Mouse (Mus musculus) limb, embryonic 15.5 days (tissue): ENCODE data around the gene Olfr893. TPM values are rescaled to one million over a fixed set of nuclear protein-coding genes. Genes with fewer than 3 reads are reported as not detected.
"Not testable (repeated sequence)": the region's sequence is repeated elsewhere in the genome, so short reads cannot be mapped to it uniquely, and the experiment has no call there.

Experiments
- ATAC-seq: fragments of 200-750 bp; cut with Nextera tagmentation; 2 replicates; pipeline ENCODE4 v1.8.0; 2017; ENCODE audit warnings: low read depth, moderate TSS enrichment; ENCODE audit not compliant: insufficient number of reproducible peaks, low FRiP score, low TSS enrichment
- H3K27ac ChIP-seq: fragments of 300-500 bp; sonication (generic); 2 replicates; pipeline ENCODE4 v1.5.1; 2015; ENCODE audit warnings: moderate library complexity, mild to moderate bottlenecking, inconsistent platforms
- H3K27me3 ChIP-seq: fragments of 300-500 bp; sonication (generic); 2 replicates; pipeline ENCODE4 v1.6.1; 2015; ENCODE audit warnings: inconsistent platforms
- H3K36me3 ChIP-seq: fragments of 300-500 bp; sonication (generic); 2 replicates; pipeline ENCODE4 v1.6.1; 2015; ENCODE audit warnings: inconsistent platforms
- H3K4me1 ChIP-seq: fragments of 300-500 bp; sonication (generic); 2 replicates; pipeline ENCODE4 v1.6.1; 2015; ENCODE audit warnings: inconsistent platforms
- H3K4me2 ChIP-seq: fragments of 300-500 bp; sonication (generic); 2 replicates; pipeline ENCODE4 v1.6.1; 2015; ENCODE audit warnings: mild to moderate bottlenecking, inconsistent platforms
- H3K4me3 ChIP-seq: fragments of 300-500 bp; sonication (generic); 2 replicates; pipeline ENCODE4 v1.5.1; 2015; ENCODE audit warnings: mild to moderate bottlenecking, inconsistent platforms
- H3K9ac ChIP-seq: fragments of 300-500 bp; sonication (generic); 2 replicates; pipeline ENCODE4 v1.6.1; 2015; ENCODE audit warnings: inconsistent platforms
- H3K9me3 ChIP-seq: fragments of 300-500 bp; sonication (generic); 2 replicates; pipeline ENCODE4 v1.6.1; 2016; ENCODE audit warnings: inconsistent platforms
- WGBS: fragments of 180-500 bp; shearing (Covaris S2); methylation state at CpG from one replicate; pipeline ENCODE4 v1.1.7; 2015; 5-methylcytosine and 5-hydroxymethylcytosine counted together
- polyA plus RNA-seq: library from polyadenylated mRNA; unstranded; fragments of >200 nt; fragmentation: Nextera tagmentation; extraction: Ambion mirVana; gene quantifications from 2 replicates; pipeline ENCODE4 v1.2.1, GENCODE M21; 2015

Olfr893 gene
- 0.07 TPM in 1 of 2 replicates, not detected in the other for polyA plus RNA-seq

- Histone ChIP-seq H3K36me3 (no peaks in the 10 kb centered on the region), H3K9ac (no peak within 1 kb of the TSS), H3K4me1 (no peaks in the 10 kb centered on the region), H3K9me3 (no peaks in the 10 kb centered on the region), H3K27me3 (no peaks in the 10 kb centered on the region), H3K4me3 (no peak within 1 kb of the TSS), H3K27ac (no peak within 1 kb of the TSS), H3K4me2 (no peak within 1 kb of the TSS)
- ATAC-seq = no peak
- 78% methylated on average over 3 of the region's 3 CpGs for WGBS
These were observed at the start of gene Olfr893 for GRCm38 (mm10) chr9:38208065-38208464. Olfr893 (plus strand) TSS chr9:38208365.

GRCm38 (mm10) chr9:38168341-38168740 is 39.8 kb upstream of the Olfr893 start:
- WGBS = 54% methylated on average over 2 of the region's 2 CpGs
- H3K4me2 ChIP-seq, H3K27me3 ChIP-seq, H3K27ac ChIP-seq, H3K4me3 ChIP-seq, H3K36me3 ChIP-seq, ATAC-seq, H3K9ac ChIP-seq, H3K4me1 ChIP-seq, H3K9me3 ChIP-seq: not testable (repeated sequence)

GRCm38 (mm10) chr9:38180721-38181120 is 27.4 kb upstream of the Olfr893 start, which contains the start of gene Olfr891:
Olfr891 (minus strand) TSS chr9:38180821.
- no peak within 1 kb of the TSS for H3K27ac ChIP-seq
- H3K4me2 ChIP-seq = no peak within 1 kb of the TSS
- WGBS = 80% methylated on average over 1 of the region's 1 CpGs
- H3K4me1 ChIP-seq = no peaks in the 10 kb centered on the region
- no peaks in the 10 kb centered on the region for H3K27me3 ChIP-seq
- peaks cover 5% of the 10 kb centered on the region; the same call in 1 of the 2 replicates for H3K9me3 ChIP-seq
- ATAC-seq = no peak
- H3K9ac ChIP-seq = no peak within 1 kb of the TSS
- no peak within 1 kb of the TSS for H3K4me3 ChIP-seq
- no peaks in the 10 kb centered on the region for H3K36me3 ChIP-seq

- Histone ChIP-seq H3K9me3 (no peaks in the 10 kb centered on the region), H3K4me2 (no peak within 1 kb of the TSS), H3K36me3 (no peaks in the 10 kb centered on the region), H3K27ac (no peak within 1 kb of the TSS), H3K4me3 (no peak within 1 kb of the TSS), H3K9ac (no peak within 1 kb of the TSS), H3K4me1 (no peaks in the 10 kb centered on the region), H3K27me3 (no peaks in the 10 kb centered on the region)
- no peak for ATAC-seq
These were observed 9.6 kb downstream of the Olfr893 start, which contains the start of gene Olfr894 for GRCm38 (mm10) chr9:38217755-38218154. Olfr894 (plus strand) TSS chr9:38218055.

GRCm38 (mm10) chr9:38252474-38252873 is 44.3 kb downstream of the Olfr893 start, which contains the start of gene Olfr143:
Olfr143 (plus strand) TSS chr9:38252774.
- no peak within 1 kb of the TSS for H3K9ac ChIP-seq
- H3K27ac ChIP-seq = no peak within 1 kb of the TSS
- no peaks in the 10 kb centered on the region for H3K4me1 ChIP-seq
- H3K4me3 ChIP-seq = no peak within 1 kb of the TSS
- H3K36me3 ChIP-seq = no peaks in the 10 kb centered on the region
- ATAC-seq = no peak
- no peak within 1 kb of the TSS for H3K4me2 ChIP-seq
- H3K27me3 ChIP-seq = no peaks in the 10 kb centered on the region
- H3K9me3 ChIP-seq = no peaks in the 10 kb centered on the region

Other genes with a start within 250 kb of the Olfr893 start
- gene Olfr881, start 216.5 kb upstream of the Olfr893 start, polyA plus RNA-seq = not detected in 2 replicates
- gene Olfr883, start 182.6 kb upstream of the Olfr893 start, polyA plus RNA-seq = not detected in 2 replicates
- gene Olfr884, start 161.8 kb upstream of the Olfr893 start, polyA plus RNA-seq = not detected in 2 replicates
- gene Olfr885, start 147.0 kb upstream of the Olfr893 start, polyA plus RNA-seq = not detected in 2 replicates
- not detected in 2 replicates for gene Olfr887, start 124.3 kb upstream of the Olfr893 start, polyA plus RNA-seq
- gene Olfr888, start 100.2 kb upstream of the Olfr893 start, polyA plus RNA-seq = not detected in 2 replicates
- 0.06 and 0.08 TPM in 2 replicates for gene Olfr889, start 93.2 kb upstream of the Olfr893 start, polyA plus RNA-seq
- not detected in 2 replicates for gene Olfr890, start 65.8 kb upstream of the Olfr893 start, polyA plus RNA-seq
- gene Olfr891, start 27.5 kb upstream of the Olfr893 start, polyA plus RNA-seq = not detected in 2 replicates
- not detected in 2 replicates for gene Olfr894, start 9.7 kb downstream of the Olfr893 start, polyA plus RNA-seq
- not detected in 2 replicates for gene Olfr143, start 44.4 kb downstream of the Olfr893 start, polyA plus RNA-seq
- not detected in 2 replicates for gene Olfr895, start 59.5 kb downstream of the Olfr893 start, polyA plus RNA-seq
- not detected in 2 replicates for gene Olfr896-ps1, start 82.7 kb downstream of the Olfr893 start, polyA plus RNA-seq
- not detected in 2 replicates for gene Olfr25, start 120.7 kb downstream of the Olfr893 start, polyA plus RNA-seq
- not detected in 2 replicates for gene Olfr898, start 140.0 kb downstream of the Olfr893 start, polyA plus RNA-seq
- not detected in 2 replicates for gene Olfr250, start 158.5 kb downstream of the Olfr893 start, polyA plus RNA-seq
- not detected in 2 replicates for gene Olfr251, start 168.7 kb downstream of the Olfr893 start, polyA plus RNA-seq
- gene Olfr147, start 193.3 kb downstream of the Olfr893 start, polyA plus RNA-seq = not detected in 2 replicates
- not detected in 2 replicates for gene Olfr901, start 221.1 kb downstream of the Olfr893 start, polyA plus RNA-seq
- gene Olfr902, start 239.3 kb downstream of the Olfr893 start, polyA plus RNA-seq = not detected in 2 replicates